Mouse (Mus musculus) E14TG2a.4 (cell line): ENCODE data around the gene Ntn3.

Source experiments
- H3K27me3 ChIP-seq: 2 replicates; pipeline ENCODE4 v1.6.1; 2014; ENCODE audit warnings: low read length, control low read depth; ENCODE audit not compliant: insufficient read depth
- H3K36me3 ChIP-seq: 2 replicates; pipeline ENCODE4 v1.6.1; 2014; ENCODE audit warnings: low read length, control low read depth; ENCODE audit not compliant: insufficient read depth
- H3K4me1 ChIP-seq: replicated peaks from 2 replicates; pipeline ENCODE4 v1.6.1; 2014; ENCODE audit warnings: low read depth, low read length, control low read depth
- H3K4me3 ChIP-seq: replicated peaks from 2 replicates; pipeline ENCODE4 v1.5.1; 2014; ENCODE audit warnings: mild to moderate bottlenecking, low read length
- H3K9me3 ChIP-seq: 2 replicates; pipeline ENCODE4 v1.6.1; 2014; ENCODE audit warnings: low read length, control low read depth
- CTCF ChIP-seq: conservative IDR thresholded peaks from 2 replicates; pipeline ENCODE4 v1.5.1; 2014; ENCODE audit warnings: low read length
- NANOG ChIP-seq: IDR thresholded peaks from 2 replicates; pipeline ENCODE4 v1.6.1; 2014; ENCODE audit warnings: borderline replicate concordance, low read length, mixed read lengths
- POU5F1 ChIP-seq: IDR thresholded peaks from 2 replicates; pipeline ENCODE4 v1.6.1; 2014; ENCODE audit warnings: low read length, borderline replicate concordance

The Ntn3 gene

DNA sequence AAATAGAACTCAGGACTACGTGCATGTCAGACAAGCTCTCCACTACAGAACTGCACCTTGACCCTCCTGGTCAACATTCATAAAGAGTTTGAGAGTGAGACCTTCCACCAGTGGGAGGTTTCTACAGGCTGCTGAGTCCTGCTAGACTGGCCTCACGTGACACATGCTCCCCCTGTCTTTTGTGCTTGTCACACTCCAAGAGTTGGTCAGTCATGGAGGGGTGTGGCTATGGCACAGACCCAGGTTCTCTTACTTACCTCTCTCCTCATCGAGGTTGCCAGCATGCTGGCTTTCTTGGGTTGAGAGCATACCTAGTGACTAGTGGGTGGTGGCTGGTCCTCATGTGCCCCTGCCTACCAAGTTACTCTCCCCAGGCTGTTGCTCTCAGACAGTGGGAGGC lies 54.9 kb downstream of the Ntn3 start:
- H3K4me3 ChIP-seq = no peak overlapping the region
- H3K4me1 ChIP-seq = peaks cover 56% of the 10 kb centered on the region
- no peaks in the 10 kb centered on the region for H3K27me3 ChIP-seq
- H3K9me3 ChIP-seq = no peaks in the 10 kb centered on the region
- TF ChIP-seq CTCF = no peak
- TF ChIP-seq NANOG = no peak
- TF ChIP-seq POU5F1 = no peak
- peaks cover 53% of the 10 kb centered on the region for H3K36me3 ChIP-seq
